Mouse (Mus musculus) midbrain, embryonic 10.5 days (tissue): Measurements from ENCODE around the gene Dclk1. TPM values are rescaled to one million over a fixed set of nuclear protein-coding genes. Genes with fewer than 3 reads are reported as not detected.

ENCODE experiments used
- DNase-seq: peaks from one replicate; pipeline ENCODE4 v3.0.0-alpha.2; 2017; ENCODE audit warnings: low spot score
- H3K27ac ChIP-seq: fragments of 300-500 bp; sonication (generic); replicated peaks from 2 replicates; pipeline ENCODE4 v1.5.1; 2016; ENCODE audit warnings: mild to moderate bottlenecking
- H3K27me3 ChIP-seq: fragments of 300-500 bp; sonication (generic); 2 replicates; pipeline ENCODE4 v1.6.1; 2016; ENCODE audit warnings: low read depth, mild to moderate bottlenecking; ENCODE audit not compliant: poor library complexity, severe bottlenecking
- H3K36me3 ChIP-seq: fragments of 300-500 bp; sonication (generic); 2 replicates; pipeline ENCODE4 v1.6.1; 2016; ENCODE audit warnings: mild to moderate bottlenecking, moderate library complexity
- H3K4me1 ChIP-seq: fragments of 300-500 bp; sonication (generic); 2 replicates; pipeline ENCODE4 v1.6.1; 2016
- H3K4me3 ChIP-seq: fragments of 300-500 bp; sonication (generic); 2 replicates; pipeline ENCODE4 v1.5.1; 2016; ENCODE audit warnings: mild to moderate bottlenecking, moderate library complexity
- H3K9me3 ChIP-seq: fragments of 300-500 bp; sonication (generic); replicated peaks from 2 replicates; pipeline ENCODE4 v1.6.1; 2016; ENCODE audit warnings: mild to moderate bottlenecking
- WGBS: fragments of 180-500 bp; shearing (Covaris S2); methylation state at CpG from one replicate; pipeline ENCODE4 v1.1.7; 2016; 5-methylcytosine and 5-hydroxymethylcytosine counted together
- polyA plus RNA-seq: library from polyadenylated mRNA; unstranded; fragments of >200 nt; fragmentation: Nextera tagmentation; extraction: Ambion mirVana; gene quantifications from 2 replicates; pipeline ENCODE4 v1.2.1, GENCODE M21; 2016

Gene Dclk1
- polyA plus RNA-seq, 1 experiment from 2014 or later: 42.2 TPM

DNA sequence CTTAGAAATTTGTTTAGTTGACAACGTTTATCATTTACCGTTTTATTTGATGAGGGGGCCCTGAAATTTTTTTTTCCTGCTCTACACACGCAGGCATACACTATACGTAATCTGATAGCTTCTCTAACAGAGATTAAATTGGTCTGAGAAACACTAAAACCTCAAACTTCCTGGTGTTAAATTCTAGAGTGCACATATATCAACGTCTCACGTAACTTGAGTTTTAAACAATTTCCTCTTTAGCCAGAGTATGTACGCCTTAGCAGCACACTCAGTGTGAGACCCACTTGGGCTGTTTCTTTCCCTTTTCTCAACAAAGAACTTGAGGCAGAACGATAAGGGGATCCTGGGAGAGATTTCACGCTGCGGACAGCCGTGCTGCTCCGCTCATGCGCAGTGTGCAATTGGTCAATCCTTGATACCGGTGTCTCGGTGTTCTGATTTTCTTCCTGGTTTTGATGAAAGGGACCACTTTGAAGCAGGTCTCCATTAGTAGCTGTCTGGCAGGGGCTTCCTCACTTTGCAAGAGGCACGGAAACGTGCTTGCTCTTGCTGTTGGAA lies 275.4 kb downstream of the Dclk1 start:
- Histone ChIP-seq H3K4me1 (peaks cover 52% of the 10 kb centered on the region), H3K36me3 (0 out of 2 replicates have a peak, but pooled peaks cover 3% of the 10 kb centered on the region), H3K4me3 (no peak overlapping the region), H3K27me3 (no peaks in the 10 kb centered on the region), H3K27ac (no peak overlapping the region), H3K9me3 (no peaks in the 10 kb centered on the region)
- WGBS: 80% methylated on average over 17 of the region's 17 CpGs
- DNase-seq: no peak

DNA sequence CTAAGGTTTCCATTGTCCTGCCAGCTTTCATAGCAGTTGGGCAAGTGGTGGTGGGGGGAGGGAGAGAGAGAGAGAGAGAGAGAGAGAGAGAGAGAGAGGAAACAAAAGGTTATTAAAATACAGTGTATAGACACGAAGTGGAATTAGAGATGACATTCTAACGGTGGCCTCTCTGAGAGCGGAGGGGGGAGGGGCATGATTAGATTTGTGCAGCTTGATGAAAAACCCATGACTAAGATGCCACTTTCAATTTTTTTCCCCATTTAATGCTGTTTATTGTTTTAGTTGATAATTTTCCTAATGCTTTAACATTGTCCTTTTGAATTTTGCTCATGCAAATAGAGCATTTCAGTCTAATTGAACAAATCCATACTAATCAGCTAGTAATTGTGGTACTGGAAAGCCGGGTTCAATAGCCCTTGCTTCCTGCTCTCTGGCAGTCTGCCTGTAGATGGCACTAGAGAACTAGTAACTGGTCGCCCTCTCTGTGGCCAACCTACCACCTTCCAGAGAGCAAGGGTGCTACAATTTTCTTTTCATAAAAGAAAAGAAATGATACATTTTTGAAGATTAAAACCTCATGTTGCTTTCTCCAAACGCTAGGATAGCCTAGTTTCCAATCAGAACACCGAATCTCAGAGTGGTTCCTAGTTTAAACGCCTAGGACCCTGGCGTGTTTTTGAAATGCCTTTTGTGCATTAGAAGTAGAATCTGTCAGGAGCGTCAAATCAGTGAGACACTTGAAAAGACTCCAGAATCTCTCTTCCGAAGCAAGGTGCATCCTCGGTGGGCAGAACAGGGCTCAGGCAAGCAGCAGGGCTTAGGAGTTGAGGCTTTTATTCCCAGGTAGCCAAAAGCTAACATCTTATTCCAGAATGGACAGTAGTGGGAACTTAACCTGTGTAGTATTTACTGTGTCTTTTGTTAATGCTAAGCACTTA lies 278.3 kb downstream of the Dclk1 start:
- H3K27ac ChIP-seq: peak overlapping the region; percentile 19; the same call in 1 of the 2 replicates
- no peaks in the 10 kb centered on the region for H3K27me3 ChIP-seq
- no peak overlapping the region for H3K4me3 ChIP-seq
- 26% methylated on average over 12 of the region's 12 CpGs for whole genome bisulfite sequencing
- no peaks in the 10 kb centered on the region for H3K9me3 ChIP-seq
- H3K4me1 ChIP-seq: peaks cover 81% of the 10 kb centered on the region
- H3K36me3 ChIP-seq: no peaks in the 10 kb centered on the region
- DNase-seq: peak; percentile 66

DNA sequence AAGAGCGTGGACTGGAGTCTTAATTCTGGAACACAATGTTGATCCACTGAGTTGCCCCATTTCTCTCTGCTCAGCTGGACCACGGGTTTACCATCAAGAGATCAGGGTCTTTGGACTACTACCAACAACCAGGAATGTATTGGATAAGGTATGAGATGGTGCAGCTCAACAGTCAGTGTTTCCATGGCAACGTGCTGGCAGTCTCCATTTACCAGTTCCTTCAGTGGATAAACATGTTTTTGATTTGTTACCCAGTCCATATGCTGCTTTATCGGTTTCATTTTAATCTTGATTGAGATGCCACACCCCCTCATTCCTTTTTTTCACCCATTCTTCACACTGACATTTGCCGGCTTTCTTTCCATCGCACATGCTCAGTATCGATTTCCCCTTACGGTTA lies 279.6 kb downstream of the Dclk1 start:
- Histone ChIP-seq H3K36me3 (no peaks in the 10 kb centered on the region), H3K4me3 (no peak overlapping the region), H3K27ac (no peak overlapping the region), H3K9me3 (no peaks in the 10 kb centered on the region), H3K4me1 (peaks cover 73% of the 10 kb centered on the region), H3K27me3 (no peaks in the 10 kb centered on the region)
- 80% methylated on average over 8 of the region's 8 CpGs for WGBS
- DNase-seq: no peak

DNA sequence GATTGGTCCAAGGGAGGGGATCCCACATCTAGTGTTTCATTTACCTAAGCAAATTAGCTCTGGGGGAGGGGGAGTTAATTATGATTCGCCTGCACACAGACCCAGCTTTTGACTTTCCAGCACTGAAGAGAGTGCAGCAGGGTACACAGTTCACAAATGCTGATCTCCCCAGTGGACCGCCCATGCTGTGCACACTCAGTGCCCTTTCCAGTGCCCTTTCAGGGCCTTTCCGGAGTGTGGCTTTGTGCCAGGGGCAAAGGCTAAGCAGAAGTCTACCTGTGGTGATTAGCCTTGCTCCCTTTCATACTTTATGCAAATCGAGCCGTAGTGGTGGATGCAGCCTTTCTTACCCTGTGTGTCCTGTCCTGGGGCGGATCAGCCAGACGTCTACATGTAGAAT lies 281.1 kb downstream of the Dclk1 start:
- no peaks in the 10 kb centered on the region for H3K27me3 ChIP-seq
- no peaks in the 10 kb centered on the region for H3K9me3 ChIP-seq
- 30% methylated on average over 7 of the region's 7 CpGs for WGBS
- H3K4me3 ChIP-seq: no peak overlapping the region
- H3K27ac ChIP-seq: peak overlapping the region; percentile 77
- no peaks in the 10 kb centered on the region for H3K36me3 ChIP-seq
- DNase-seq: peak; percentile 36
- H3K4me1 ChIP-seq: peaks cover 76% of the 10 kb centered on the region

DNA sequence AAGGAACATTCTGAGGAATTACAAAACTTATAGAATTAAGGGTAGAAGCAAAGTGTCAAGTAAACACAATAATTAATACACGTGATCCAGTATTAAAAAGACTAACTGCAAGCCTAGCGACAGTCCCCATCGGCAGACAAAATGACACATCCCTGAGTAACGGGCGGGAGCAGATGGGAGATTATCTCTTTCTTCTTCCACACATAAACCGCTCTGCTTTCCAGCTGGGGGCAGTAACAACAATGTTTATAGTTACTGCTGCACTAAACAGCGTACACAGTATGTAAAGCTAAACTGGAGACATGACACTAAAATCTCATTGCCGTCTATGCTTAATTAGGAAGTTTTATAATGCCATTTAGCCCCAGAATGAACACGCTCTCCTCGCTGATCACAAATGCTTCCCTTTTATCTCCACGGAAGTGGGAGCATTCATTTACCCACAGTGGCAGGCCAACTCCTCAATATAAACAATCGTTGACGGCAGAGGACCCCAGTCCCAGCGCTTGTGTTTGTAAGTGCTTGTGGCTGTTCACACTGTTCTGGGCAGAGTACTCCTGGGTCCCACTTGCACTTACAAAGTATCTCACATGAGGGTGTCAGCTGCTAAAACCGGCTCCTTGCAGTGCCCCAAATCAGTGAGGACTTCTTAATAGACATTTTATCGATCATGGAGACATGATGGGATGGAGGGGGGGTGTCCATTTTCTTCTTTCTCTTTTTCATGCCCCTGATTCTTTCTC lies 281.7 kb downstream of the Dclk1 start:
- Histone ChIP-seq H3K4me1 (peaks cover 82% of the 10 kb centered on the region), H3K9me3 (no peaks in the 10 kb centered on the region), H3K4me3 (no peak overlapping the region), H3K36me3 (no peaks in the 10 kb centered on the region), H3K27ac (peak overlapping the region; percentile 46), H3K27me3 (no peaks in the 10 kb centered on the region)
- no peak for DNase-seq
- WGBS: 48% methylated on average over 16 of the region's 16 CpGs

DNA sequence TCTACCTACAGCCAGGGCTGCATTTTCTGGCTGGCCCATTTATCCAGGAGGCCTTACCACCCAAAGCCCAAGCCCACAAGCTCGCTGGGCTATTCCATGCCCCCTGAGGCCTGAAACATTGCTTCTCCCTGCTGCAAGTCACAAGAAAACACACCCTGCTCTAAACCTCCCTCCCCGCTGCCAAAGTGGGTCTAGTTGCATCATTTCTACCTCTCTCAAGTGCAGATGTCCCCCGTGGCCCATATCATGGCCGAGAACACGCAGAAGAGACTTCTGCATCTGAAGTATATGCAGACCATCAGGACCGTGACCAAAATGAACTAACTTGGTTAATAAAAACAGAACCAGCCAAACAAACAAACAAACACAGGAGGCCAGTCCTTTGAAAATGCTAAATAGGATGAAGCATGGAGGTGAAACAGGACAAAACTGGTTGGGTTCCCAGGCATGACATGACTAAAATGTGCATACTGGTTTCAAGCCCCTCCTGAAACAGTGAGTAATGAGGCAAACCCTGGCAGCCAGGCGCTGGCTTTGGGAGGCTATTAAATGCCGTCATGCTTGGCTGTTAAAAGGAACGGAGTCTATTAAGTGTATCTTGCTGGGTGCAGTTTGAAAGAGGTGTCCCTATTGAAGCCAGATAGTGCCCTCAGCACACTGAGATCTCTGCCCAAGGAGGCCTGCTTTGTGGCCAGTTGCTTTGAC lies 282.5 kb downstream of the Dclk1 start:
- Histone ChIP-seq H3K9me3 (no peaks in the 10 kb centered on the region), H3K4me3 (no peak overlapping the region), H3K4me1 (peaks cover 82% of the 10 kb centered on the region), H3K27ac (peak overlapping the region; percentile 46), H3K27me3 (0 out of 2 replicates have a peak, but pooled peaks cover 4% of the 10 kb centered on the region), H3K36me3 (no peaks in the 10 kb centered on the region)
- no peak for DNase-seq
- WGBS: 79% methylated on average over 9 of the region's 9 CpGs

DNA sequence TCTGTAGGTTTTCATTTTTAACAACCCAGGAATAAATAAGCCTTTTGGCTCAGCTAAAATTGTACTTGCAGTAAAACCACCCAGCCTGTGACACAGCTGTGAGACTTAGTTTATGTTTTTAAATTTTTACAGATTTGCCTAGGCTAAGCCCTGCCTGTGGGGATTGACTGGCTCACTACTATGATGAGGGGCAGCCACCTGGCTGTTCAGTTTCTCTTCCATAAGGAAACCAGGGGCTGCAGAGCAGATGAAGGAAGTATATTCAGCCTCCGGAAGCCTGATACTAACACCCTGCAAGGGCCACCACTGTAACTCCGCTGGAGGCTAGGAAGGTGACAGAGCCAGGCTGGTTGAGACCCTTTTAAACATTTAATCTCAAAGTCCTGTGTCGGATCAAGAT lies 284.3 kb downstream of the Dclk1 start:
- H3K4me1 ChIP-seq: peaks cover 68% of the 10 kb centered on the region

DNA sequence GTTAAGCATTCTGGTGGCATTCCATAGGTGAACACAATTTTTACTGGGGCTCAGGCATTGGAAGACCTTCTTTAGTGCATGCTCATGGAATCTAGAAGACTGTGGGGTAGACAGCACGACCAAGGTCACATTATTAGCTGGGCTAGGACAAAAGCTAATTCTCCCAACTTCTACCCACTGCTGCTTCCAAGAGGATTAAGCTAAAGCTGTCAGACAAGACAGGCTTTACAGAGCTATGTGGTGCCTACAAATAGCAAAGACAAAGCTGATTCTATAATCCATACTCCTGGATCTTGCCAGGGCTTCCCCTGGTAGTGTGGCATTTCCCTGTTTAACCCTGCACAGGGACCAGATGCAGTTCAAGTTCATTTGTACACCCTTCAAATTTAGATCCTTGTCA lies 285.4 kb downstream of the Dclk1 start:
- peaks cover 58% of the 10 kb centered on the region for H3K4me1 ChIP-seq

More for the DNA sequence above, 284.3 kb downstream of the Dclk1 start:
- H3K4me3 ChIP-seq: no peak overlapping the region
- H3K9me3 ChIP-seq: no peaks in the 10 kb centered on the region
- WGBS: 82% methylated on average over 3 of the region's 3 CpGs
- H3K27me3 ChIP-seq: 0 out of 2 replicates have a peak, but pooled peaks cover 4% of the 10 kb centered on the region
- no peaks in the 10 kb centered on the region for H3K36me3 ChIP-seq
- DNase-seq: no peak
- H3K27ac ChIP-seq: no peak overlapping the region

DNA sequence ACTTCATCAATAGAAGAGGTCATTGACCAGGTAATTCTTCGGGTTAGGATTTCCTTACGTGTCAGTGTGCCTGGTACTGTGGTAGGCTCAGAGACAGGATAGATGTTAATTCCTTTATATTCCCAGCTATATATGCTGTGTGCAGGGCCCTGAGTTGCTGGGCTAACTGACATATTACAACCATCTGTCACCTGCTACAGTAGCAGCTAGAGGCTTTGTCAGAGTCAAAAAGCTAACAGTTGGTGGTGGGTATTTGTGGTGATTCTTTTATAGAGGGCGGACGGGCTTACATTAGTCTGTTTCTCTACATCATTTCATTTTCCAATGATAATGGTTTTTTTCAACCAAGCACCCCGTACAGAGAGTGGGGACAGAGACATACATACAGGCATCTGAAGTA lies 285.8 kb downstream of the Dclk1 start:
- H3K4me1 ChIP-seq: peaks cover 53% of the 10 kb centered on the region
- no peak overlapping the region for H3K27ac ChIP-seq
- H3K27me3 ChIP-seq: 0 out of 2 replicates have a peak, but pooled peaks cover 4% of the 10 kb centered on the region
- DNase-seq: no peak
- WGBS: 88% methylated on average over 5 of the region's 5 CpGs
- no peaks in the 10 kb centered on the region for H3K36me3 ChIP-seq
- no peak overlapping the region for H3K4me3 ChIP-seq
- H3K9me3 ChIP-seq: no peaks in the 10 kb centered on the region

More for the DNA sequence above, 285.4 kb downstream of the Dclk1 start:
- DNase-seq: no peak
- Histone ChIP-seq H3K27me3 (0 out of 2 replicates have a peak, but pooled peaks cover 4% of the 10 kb centered on the region), H3K36me3 (no peaks in the 10 kb centered on the region), H3K9me3 (no peaks in the 10 kb centered on the region), H3K4me3 (no peak overlapping the region), H3K27ac (no peak overlapping the region; the same call in 1 of the 2 replicates)
- 33% methylated on average over 1 of the region's 1 CpGs for WGBS

DNA sequence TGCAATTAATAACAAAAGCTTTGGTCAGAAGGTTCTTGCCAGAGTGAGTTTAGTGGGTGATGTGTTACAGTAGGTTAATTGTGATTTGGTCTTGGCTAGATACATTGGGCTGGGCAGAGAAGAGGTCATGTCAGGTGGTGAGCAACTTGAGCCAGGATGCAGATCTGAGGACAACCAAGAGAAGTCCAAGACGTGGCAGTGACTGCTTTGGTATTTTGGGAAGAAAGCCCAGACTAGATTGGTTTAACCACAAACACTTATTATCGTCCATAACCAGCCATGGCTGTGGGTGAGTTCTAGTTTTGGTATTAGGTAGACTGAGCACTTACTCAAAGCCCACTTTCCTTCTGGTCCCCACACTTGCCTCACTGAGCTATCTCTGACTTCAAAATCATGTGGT lies 287.2 kb downstream of the Dclk1 start:
- H3K36me3 ChIP-seq: no peaks in the 10 kb centered on the region
- H3K27ac ChIP-seq: no peak overlapping the region
- H3K27me3 ChIP-seq: 0 out of 2 replicates have a peak, but pooled peaks cover 4% of the 10 kb centered on the region
- peaks cover 39% of the 10 kb centered on the region for H3K4me1 ChIP-seq
- no peaks in the 10 kb centered on the region for H3K9me3 ChIP-seq
- WGBS: 89% methylated on average over 2 of the region's 2 CpGs
- no peak overlapping the region for H3K4me3 ChIP-seq
- DNase-seq: no peak

DNA sequence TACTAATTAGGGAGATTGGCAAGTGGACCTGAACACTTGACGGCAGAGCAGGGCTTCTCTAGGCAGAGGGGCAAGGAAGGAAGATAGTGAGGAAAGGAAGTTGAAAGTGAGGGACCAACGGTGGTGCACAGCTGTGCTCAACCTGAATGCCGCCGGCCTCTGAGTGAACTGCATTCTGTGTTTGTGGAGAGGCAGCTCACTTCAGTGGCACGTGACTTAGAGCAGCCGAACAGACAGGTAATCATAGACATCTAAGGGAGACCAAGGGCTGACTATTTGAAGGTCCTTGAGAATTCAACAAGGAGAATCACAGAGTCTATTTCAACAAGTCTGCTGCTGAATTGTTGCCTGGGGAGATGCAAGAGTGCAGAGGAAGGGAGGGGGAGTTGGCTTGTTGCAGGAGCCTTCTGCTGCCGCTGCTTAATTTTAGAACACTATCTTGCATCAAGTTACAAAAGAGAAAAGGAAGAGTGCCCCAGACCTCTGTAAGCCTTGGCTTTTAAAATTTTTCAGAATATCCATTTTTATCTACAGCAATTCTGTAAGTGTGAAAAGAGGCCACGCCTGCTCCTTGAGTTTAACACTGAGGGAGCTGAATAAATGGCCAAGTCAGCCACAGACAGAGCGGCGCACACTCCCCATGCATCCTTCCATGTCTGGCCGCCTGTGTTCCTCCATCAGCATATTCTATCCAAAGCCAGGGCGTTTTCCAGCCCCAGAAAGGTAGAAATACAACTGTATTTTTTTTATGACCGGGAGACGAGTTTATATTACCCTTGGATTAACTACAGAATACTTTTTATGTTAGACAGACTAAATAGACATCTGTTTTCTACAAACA lies 289.3 kb downstream of the Dclk1 start:
- Histone ChIP-seq H3K27ac (no peak overlapping the region), H3K9me3 (no peaks in the 10 kb centered on the region), H3K36me3 (no peaks in the 10 kb centered on the region), H3K4me1 (peaks cover 28% of the 10 kb centered on the region), H3K27me3 (0 out of 2 replicates have a peak, but pooled peaks cover 4% of the 10 kb centered on the region), H3K4me3 (no peak overlapping the region)
- DNase-seq: no peak
- 87% methylated on average over 14 of the region's 14 CpGs for WGBS
